In genomic region chr2:77279861-77280511, GRCm38 (mm10) we compare ENCODE assay signal across 8 mouse cellular contexts. TPM values are rescaled to one million over a fixed set of nuclear protein-coding genes. Genes with fewer than 3 reads are reported as not detected.
DNase-seq lines count a peak whose midpoint lies in the region; ATAC-seq and TF ChIP-seq lines count a peak whose summit lies in the region.

No protein-coding gene starts in this region.

- H3K36me3 ChIP-seq in liver, embryonic 13.5 days = no peaks in the 10 kb centered on the region

- WGBS in liver, embryonic 13.5 days (ENCODE audit: insufficient replicate concordance) = 2% methylated on average over 42 of the region's 57 CpGs
- WGBS in olfactory bulb, adult 2 months = under 1% methylated on average over 56 of the region's 57 CpGs

- H3K9me3 ChIP-seq in liver, embryonic 13.5 days (replicated peaks) = no peaks in the 10 kb centered on the region

- H3K27me3 ChIP-seq in liver, embryonic 13.5 days = peaks cover 31% of the 10 kb centered on the region

- DNase-seq in left cerebral cortex, postnatal 4 days = peak; percentile 40
- DNase-seq in left cerebral cortex, adult 8-10 months (ENCODE audit: low spot score in 2 of 2) = no peak
- peak; percentile 41 for DNase-seq in adipocyte (ENCODE audit: low spot score)
- peak; percentile 43 for DNase-seq in embryo, embryonic 10 days (ENCODE audit: low spot score)
- peak; percentile 44 to 52 for DNase-seq in heart, postnatal 10 days
- no peak for DNase-seq in liver, embryonic 13.5 days
- no peak for DNase-seq in urinary bladder, postnatal 36 days (ENCODE audit: low spot score in 2 of 2)

- H3K4me2 ChIP-seq in liver, embryonic 13.5 days = peak overlapping the region; percentile 80

- H3K4me3 ChIP-seq in liver, embryonic 13.5 days (replicated peaks) = peak overlapping the region; percentile 64
- peak overlapping the region; percentile 92 for H3K4me3 ChIP-seq in olfactory bulb, adult 2 months (ENCODE audit: insufficient read depth, low read depth, low read length)

- no peak overlapping the region for H3K27ac ChIP-seq in liver, embryonic 13.5 days
- H3K27ac ChIP-seq in olfactory bulb, adult 2 months (ENCODE audit: insufficient read depth, low read depth, low read length) = peak overlapping the region; percentile 31; the same call in 1 of the 2 replicates

- peak; percentile 14; the same call in 1 of the 2 replicates for ATAC-seq in liver, embryonic 13.5 days (ENCODE audit: low read depth)

- no peak for TF ChIP-seq CTCF in olfactory bulb, adult 2 months (IDR thresholded peaks at IDR 0.05; ENCODE audit: insufficient read depth, low read depth, low read length)

- no peak for TF ChIP-seq POLR2A in olfactory bulb, adult 2 months (IDR thresholded peaks at IDR 0.05; ENCODE audit: insufficient read depth, low read depth, low read length)

- peak overlapping the region; percentile 63 for H3K9ac ChIP-seq in liver, embryonic 13.5 days

- intact Hi-C loops in left cerebral cortex, postnatal 4 days (cut with DNase I) = no loop called here
- intact Hi-C loops in heart, postnatal 10 days (cut with DNase I) = no loop called here

- H3K4me1 ChIP-seq in liver, embryonic 13.5 days (replicated peaks) = peaks cover 10% of the 10 kb centered on the region
- peaks cover 5% of the 10 kb centered on the region; the same call in 1 of the 2 replicates for H3K4me1 ChIP-seq in olfactory bulb, adult 2 months (ENCODE audit: control insufficient read depth, insufficient read depth, low read length)

RNA-seq across cellular contexts. Expression of gene Sestd1, which starts 0.4 kb away (rescaled TPM):
- total RNA-seq in left cerebral cortex, postnatal 4 days (2021) = 100 to 1,000 TPM; 128 to 132 TPM
- total RNA-seq in left cerebral cortex, adult 8-10 months (2022) = 10 to 100 TPM; 47.9 to 50.4 (median 49.7) TPM
- total RNA-seq in heart, postnatal 10 days (2021) = 10 to 100 TPM; 27.8 to 31.7 TPM
- 0.54 and 0.67 TPM in 2 replicates for polyA plus RNA-seq in liver, embryonic 13.5 days (2015; fragmentation: Nextera tagmentation; extraction: Ambion mirVana)
- 76.6 TPM in 1 of 2 replicates, not detected in the other for polyA plus RNA-seq in olfactory bulb, adult 2 months (2012; ENCODE audit: insufficient read depth, insufficient read length, low replicate concordance, missing spikeins)

Comparison
In these comparisons a context has a peak if more than half of its experiments do, and no peak if none do; other contexts are left out.
1. DNase-seq: peak in left cerebral cortex, postnatal 4 days (single experiment), adipocyte (single experiment), embryo, embryonic 10 days (single experiment) and heart, postnatal 10 days (2 of 2); none in left cerebral cortex, adult 8-10 months (0 of 2), liver, embryonic 13.5 days (single experiment) and urinary bladder, postnatal 36 days (0 of 2).